Mouse (Mus musculus): ENCODE data around the gene Cx3cr1. TPM values are rescaled to one million over a fixed set of nuclear protein-coding genes. Genes with fewer than 3 reads are reported as not detected.

The Cx3cr1 gene
- polyA plus RNA-seq, 1 experiment from 2014 or later, result 8.6 TPM

GRCm38 (mm10) chr9:120030421-120030820 is 39.3 kb downstream of the Cx3cr1 start:
- Histone ChIP-seq H3K4me3 (ENCODE audit: low read depth, low read length) (no peak overlapping the region), H3K9me3 (ENCODE audit: control insufficient read depth, low read length) (no peaks in the 10 kb centered on the region), H3K4me1 (replicated peaks; ENCODE audit: control insufficient read depth, insufficient read depth) (no peaks in the 10 kb centered on the region), H3K27ac (replicated peaks) (no peak overlapping the region), H3K4me2 (replicated peaks; ENCODE audit: low read depth) (no peak overlapping the region), H3K36me3 (ENCODE audit: control insufficient read depth, insufficient read depth, low read length) (no peaks in the 10 kb centered on the region), H3K9ac (ENCODE audit: low read length) (no peak overlapping the region), H3K27me3 (ENCODE audit: control insufficient read depth, insufficient read depth, low read length) (no peaks in the 10 kb centered on the region)
- no peak for ATAC-seq (ENCODE audit: low FRiP score, low TSS enrichment)
- 80% methylated on average over 10 of the region's 10 CpGs for WGBS
- no peak for TF ChIP-seq EP300 (optimal IDR thresholded peaks at IDR 0.05)
- TF ChIP-seq CTCF (IDR thresholded peaks at IDR 0.05; ENCODE audit: low read depth), result no peak
- no peak for DNase-seq (ENCODE audit: low spot score)

GRCm38 (mm10) chr9:120029880-120030279 is 39.8 kb downstream of the Cx3cr1 start:
- Histone ChIP-seq H3K9me3 (ENCODE audit: control insufficient read depth, low read length) (no peaks in the 10 kb centered on the region), H3K36me3 (ENCODE audit: control insufficient read depth, insufficient read depth, low read length) (no peaks in the 10 kb centered on the region), H3K4me2 (replicated peaks; ENCODE audit: low read depth) (no peak overlapping the region), H3K27ac (replicated peaks) (no peak overlapping the region), H3K27me3 (ENCODE audit: control insufficient read depth, insufficient read depth, low read length) (no peaks in the 10 kb centered on the region), H3K4me3 (ENCODE audit: low read depth, low read length) (no peak overlapping the region), H3K9ac (ENCODE audit: low read length) (no peak overlapping the region), H3K4me1 (replicated peaks; ENCODE audit: control insufficient read depth, insufficient read depth) (no peaks in the 10 kb centered on the region)
- no peak for TF ChIP-seq CTCF (IDR thresholded peaks at IDR 0.05; ENCODE audit: low read depth)
- no peak for TF ChIP-seq EP300 (optimal IDR thresholded peaks at IDR 0.05)
- WGBS, result 93% methylated on average over 6 of the region's 6 CpGs
- ATAC-seq (ENCODE audit: low FRiP score, low TSS enrichment) (no peak), DNase-seq (ENCODE audit: low spot score) (no peak)

GRCm38 (mm10) chr9:120027401-120028151 is 42.1 kb downstream of the Cx3cr1 start:
- ATAC-seq (ENCODE audit: low FRiP score, low TSS enrichment) (peak; percentile 62), DNase-seq (ENCODE audit: low spot score) (peak; percentile 58)
- TF ChIP-seq EP300 (optimal IDR thresholded peaks at IDR 0.05) (no peak), CTCF (IDR thresholded peaks at IDR 0.05; ENCODE audit: low read depth) (peak; percentile 95)
- H3K27ac ChIP-seq (replicated peaks), result no peak overlapping the region; the same call in 1 of the 2 replicates
- no peaks in the 10 kb centered on the region for H3K27me3 ChIP-seq (ENCODE audit: control insufficient read depth, insufficient read depth, low read length)
- H3K9me3 ChIP-seq (ENCODE audit: control insufficient read depth, low read length), result no peaks in the 10 kb centered on the region
- peak overlapping the region; percentile 35 for H3K9ac ChIP-seq (ENCODE audit: low read length)
- no peak overlapping the region for H3K4me3 ChIP-seq (ENCODE audit: low read depth, low read length)
- no peaks in the 10 kb centered on the region for H3K36me3 ChIP-seq (ENCODE audit: control insufficient read depth, insufficient read depth, low read length)
- H3K4me2 ChIP-seq (replicated peaks; ENCODE audit: low read depth), result peak overlapping the region; percentile 36
- H3K4me1 ChIP-seq (replicated peaks; ENCODE audit: control insufficient read depth, insufficient read depth), result no peaks in the 10 kb centered on the region
- WGBS, result 8% methylated on average over 14 of the region's 14 CpGs

GRCm38 (mm10) chr9:120024625-120025024 is 45.1 kb downstream of the Cx3cr1 start:
- Histone ChIP-seq H3K4me1 (replicated peaks; ENCODE audit: control insufficient read depth, insufficient read depth) (no peaks in the 10 kb centered on the region), H3K27me3 (ENCODE audit: control insufficient read depth, insufficient read depth, low read length) (no peaks in the 10 kb centered on the region), H3K9ac (ENCODE audit: low read length) (no peak overlapping the region), H3K4me3 (ENCODE audit: low read depth, low read length) (no peak overlapping the region), H3K27ac (replicated peaks) (no peak overlapping the region), H3K9me3 (ENCODE audit: control insufficient read depth, low read length) (no peaks in the 10 kb centered on the region), H3K4me2 (replicated peaks; ENCODE audit: low read depth) (no peak overlapping the region), H3K36me3 (ENCODE audit: control insufficient read depth, insufficient read depth, low read length) (no peaks in the 10 kb centered on the region)
- DNase-seq (ENCODE audit: low spot score) (no peak), ATAC-seq (ENCODE audit: low FRiP score, low TSS enrichment) (no peak)
- WGBS, result 76% methylated on average over 5 of the region's 5 CpGs
- TF ChIP-seq CTCF (IDR thresholded peaks at IDR 0.05; ENCODE audit: low read depth) (no peak), EP300 (optimal IDR thresholded peaks at IDR 0.05) (no peak)

- Histone ChIP-seq H3K4me2 (replicated peaks; ENCODE audit: low read depth) (no peak overlapping the region), H3K27me3 (ENCODE audit: control insufficient read depth, insufficient read depth, low read length) (no peaks in the 10 kb centered on the region), H3K27ac (replicated peaks) (no peak overlapping the region), H3K4me1 (replicated peaks; ENCODE audit: control insufficient read depth, insufficient read depth) (no peaks in the 10 kb centered on the region), H3K9ac (ENCODE audit: low read length) (no peak overlapping the region), H3K36me3 (ENCODE audit: control insufficient read depth, insufficient read depth, low read length) (no peaks in the 10 kb centered on the region), H3K4me3 (ENCODE audit: low read depth, low read length) (no peak overlapping the region), H3K9me3 (ENCODE audit: control insufficient read depth, low read length) (no peaks in the 10 kb centered on the region)
- WGBS, result 71% methylated on average over 10 of the region's 10 CpGs
- TF ChIP-seq EP300 (optimal IDR thresholded peaks at IDR 0.05) (no peak), CTCF (IDR thresholded peaks at IDR 0.05; ENCODE audit: low read depth) (no peak)
- ATAC-seq (ENCODE audit: low FRiP score, low TSS enrichment), result no peak
- no peak for DNase-seq (ENCODE audit: low spot score)
Observed at GRCm38 (mm10) chr9:120024171-120024570, 45.5 kb downstream of the Cx3cr1 start.

GRCm38 (mm10) chr9:120023086-120023811 is 46.4 kb downstream of the Cx3cr1 start, which contains the start of gene Xirp1:
Gene Xirp1, minus strand, starts transcription at chr9:120023598.
- no peak for DNase-seq (ENCODE audit: low spot score)
- Histone ChIP-seq H3K9me3 (ENCODE audit: control insufficient read depth, low read length) (no peaks in the 10 kb centered on the region), H3K27ac (replicated peaks) (no peak within 1 kb of the TSS), H3K36me3 (ENCODE audit: control insufficient read depth, insufficient read depth, low read length) (no peaks in the 10 kb centered on the region), H3K4me2 (replicated peaks; ENCODE audit: low read depth) (no peak within 1 kb of the TSS), H3K4me1 (replicated peaks; ENCODE audit: control insufficient read depth, insufficient read depth) (no peaks in the 10 kb centered on the region), H3K27me3 (ENCODE audit: control insufficient read depth, insufficient read depth, low read length) (no peaks in the 10 kb centered on the region), H3K4me3 (ENCODE audit: low read depth, low read length) (no peak within 1 kb of the TSS), H3K9ac (ENCODE audit: low read length) (no peak within 1 kb of the TSS)
- TF ChIP-seq EP300 (optimal IDR thresholded peaks at IDR 0.05) (no peak), CTCF (IDR thresholded peaks at IDR 0.05; ENCODE audit: low read depth) (no peak)
- 82% methylated on average over 18 of the region's 18 CpGs for WGBS
- ATAC-seq (ENCODE audit: low FRiP score, low TSS enrichment), result no peak
